Mouse (Mus musculus) testis, postnatal 14 days (tissue): ENCODE data around the gene Pmvk.
"Not testable (repeated sequence)": the region's sequence is repeated elsewhere in the genome, so short reads cannot be mapped to it uniquely, and the experiment has no call there.

Experiments
- DNase-seq: peaks from one replicate; pipeline ENCODE4 v3.0.0; 2021; ENCODE audit warnings: low spot score

Pmvk gene

DNA sequence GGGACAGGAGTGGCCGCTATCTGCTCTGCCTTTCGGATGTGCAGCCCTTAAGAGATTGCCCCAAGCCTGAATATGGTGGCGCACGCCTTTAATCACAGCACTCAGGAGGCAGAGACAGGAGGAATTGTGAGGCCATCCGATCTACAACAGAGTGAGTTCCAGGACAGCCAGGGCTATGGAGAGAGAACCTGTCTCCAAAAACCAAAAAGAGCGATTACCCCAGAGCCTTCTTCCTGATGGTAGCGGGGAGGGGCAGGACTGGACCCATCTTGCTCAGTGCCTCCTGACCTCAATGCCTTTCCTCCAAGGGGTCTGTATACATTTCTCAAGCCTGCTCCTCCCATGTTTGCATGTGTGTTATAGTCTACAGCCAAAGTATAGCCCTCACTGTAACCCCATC lies 25.3 kb upstream of the Pmvk start:
- not testable (repeated sequence) for DNase-seq

DNA sequence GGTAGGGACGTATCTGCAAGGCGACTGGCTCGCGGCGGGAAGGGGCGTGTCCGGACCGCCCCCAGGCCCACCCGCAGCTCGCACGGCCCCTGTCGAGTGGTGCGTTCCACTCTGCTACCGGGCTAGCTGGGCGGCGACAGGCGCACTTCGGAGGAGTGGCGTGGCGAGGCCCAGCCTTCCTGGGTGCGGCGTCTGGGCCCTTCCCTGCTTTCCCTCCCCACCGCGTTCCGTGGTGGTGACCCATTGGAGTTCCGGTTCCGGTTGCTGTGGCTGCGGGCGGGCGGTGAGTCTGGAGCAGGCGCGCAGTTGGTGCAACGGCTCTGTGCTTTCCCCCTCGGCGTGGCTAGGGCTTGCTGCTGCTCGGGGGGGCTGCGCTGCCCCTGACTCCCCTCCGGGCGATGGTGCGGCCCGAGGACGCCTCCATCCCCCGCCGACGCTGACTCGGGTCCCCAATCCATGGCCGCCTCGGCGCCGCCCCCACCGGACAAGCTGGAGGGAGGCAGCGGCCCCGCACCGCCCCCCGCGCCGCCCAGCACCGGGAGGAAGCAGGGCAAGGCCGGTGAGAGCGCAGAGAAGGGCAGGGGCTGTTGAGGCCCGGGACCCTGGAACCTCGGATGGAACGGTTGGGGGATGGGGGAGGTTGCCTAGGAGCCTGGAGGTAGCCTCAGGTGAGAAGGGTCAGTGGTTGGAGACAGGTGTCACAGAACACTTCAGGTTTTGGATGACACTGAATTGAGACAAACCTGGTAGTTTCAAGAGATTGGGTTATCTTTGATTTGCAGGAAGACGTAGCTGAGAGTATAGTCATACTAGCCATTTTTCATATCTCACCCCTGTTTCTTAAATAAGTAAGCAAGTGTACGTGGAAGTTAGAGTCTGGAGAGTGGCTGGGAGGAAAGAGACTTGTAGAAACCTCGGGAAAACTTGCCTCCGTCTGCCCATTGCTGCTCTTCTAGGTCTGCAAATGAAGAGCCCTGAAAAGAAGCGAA lies 23.9 kb upstream of the Pmvk start, which contains the start of gene Pygo2:
TSS of gene Pygo2 (plus strand) at position 44 of the 989 bp plus-strand sequence.
- peak; percentile 94 for DNase-seq

DNA sequence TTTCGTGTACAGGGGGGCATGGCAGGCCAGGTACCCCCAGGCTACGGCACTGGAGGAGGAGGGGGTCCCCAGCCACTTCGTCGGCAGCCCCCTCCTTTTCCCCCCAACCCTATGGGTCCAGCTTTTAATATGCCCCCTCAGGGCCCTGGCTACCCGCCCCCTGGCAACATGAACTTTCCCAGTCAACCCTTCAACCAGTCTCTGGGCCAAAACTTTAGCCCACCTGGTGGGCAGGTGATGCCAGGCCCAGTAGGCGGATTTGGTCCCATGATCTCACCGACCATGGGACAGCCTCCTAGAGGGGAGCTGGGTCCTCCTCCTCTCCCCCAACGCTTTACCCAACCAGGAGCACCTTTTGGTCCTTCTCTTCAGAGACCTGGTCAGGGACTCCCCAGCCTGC lies 21.7 kb upstream of the Pmvk start:
- DNase-seq, result no peak

DNA sequence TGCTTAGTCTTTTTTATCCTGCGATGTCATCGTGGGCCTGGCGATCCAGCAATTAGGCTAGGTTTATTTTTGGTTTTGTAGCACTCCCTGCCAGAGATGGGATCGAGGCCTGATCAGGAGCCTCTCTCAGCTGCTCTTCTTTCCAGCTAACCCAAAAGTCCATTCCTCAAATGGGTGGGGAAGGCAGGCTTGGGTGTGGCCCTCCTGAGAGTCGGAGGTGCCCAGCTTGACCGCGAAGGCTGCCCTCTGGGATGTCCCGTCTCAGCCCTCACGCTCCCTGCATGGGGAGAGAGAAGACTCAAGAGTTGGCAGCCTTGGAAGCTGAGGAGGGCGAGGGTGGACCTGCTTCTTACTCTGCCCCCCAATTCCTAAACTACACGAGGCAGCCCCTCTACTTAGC lies 19.8 kb upstream of the Pmvk start:
- DNase-seq, result no peak

DNA sequence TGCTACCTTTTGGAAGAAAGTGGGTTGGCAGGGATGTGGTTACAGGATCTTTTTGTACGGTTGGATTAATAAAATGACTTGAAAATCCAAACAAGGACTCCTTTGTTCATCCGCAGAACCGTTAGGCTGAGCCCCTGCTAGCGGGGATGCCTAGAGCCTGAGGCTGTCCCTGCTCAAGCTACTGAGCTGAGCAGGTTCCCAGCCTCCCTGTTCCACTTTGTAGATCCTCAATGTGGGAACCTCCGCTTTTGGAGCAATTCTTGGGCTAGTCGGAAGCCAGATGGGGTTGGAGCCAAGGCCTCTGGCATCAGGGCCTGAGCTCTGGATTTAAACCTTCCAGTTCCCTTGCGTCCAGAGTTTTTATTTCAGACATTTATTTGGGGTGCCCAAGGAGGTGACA lies 19.3 kb upstream of the Pmvk start:
- DNase-seq, result no peak

DNA sequence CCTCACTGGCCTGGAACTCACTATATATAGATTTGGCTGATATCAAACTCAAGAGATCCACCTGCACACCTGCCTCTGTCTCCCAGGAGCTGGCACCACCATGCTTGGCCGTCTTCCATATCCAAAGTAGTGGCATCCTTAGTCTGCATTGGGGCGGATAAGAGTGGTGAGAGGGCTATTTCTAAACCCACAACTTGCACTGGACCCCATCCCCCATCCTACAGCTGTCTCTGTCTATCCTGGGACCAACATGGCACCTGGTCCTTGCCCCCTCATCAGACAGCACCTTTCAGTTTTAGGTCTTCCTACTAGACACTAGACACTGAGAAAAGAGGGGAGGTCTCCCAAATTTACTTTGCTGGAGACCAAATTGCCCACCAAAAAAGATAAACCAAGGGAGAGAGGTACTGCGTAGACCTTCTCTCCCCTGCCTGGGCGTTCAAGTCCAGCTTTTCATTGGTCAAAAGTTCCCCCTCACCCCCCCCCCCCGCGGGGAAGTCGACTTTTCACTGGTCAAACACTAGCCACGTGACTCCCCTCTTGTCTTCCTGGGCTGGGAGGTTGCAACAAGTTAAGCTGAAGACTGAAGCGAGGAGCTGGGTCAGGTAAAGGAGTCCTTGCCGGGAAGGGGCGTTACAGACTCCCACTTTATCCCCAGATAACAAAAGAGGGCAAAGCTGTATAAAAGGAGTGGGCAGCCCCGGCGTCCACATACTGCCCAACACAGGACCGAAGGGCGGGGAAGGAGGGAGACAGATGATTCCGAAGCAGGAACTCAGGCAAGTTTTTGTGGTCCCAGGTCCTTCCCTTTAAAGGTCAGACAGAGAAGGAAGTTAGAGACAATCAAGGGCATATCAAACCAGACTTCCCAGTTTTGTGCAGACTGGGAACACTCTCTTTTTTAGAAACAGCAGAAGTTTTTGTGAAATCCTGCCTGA lies 17.9 kb upstream of the Pmvk start, which contains the start of gene Pbxip1:
TSS of gene Pbxip1 (plus strand) at position 531 of the 938 bp plus-strand sequence.
- peak; percentile 77 for DNase-seq

DNA sequence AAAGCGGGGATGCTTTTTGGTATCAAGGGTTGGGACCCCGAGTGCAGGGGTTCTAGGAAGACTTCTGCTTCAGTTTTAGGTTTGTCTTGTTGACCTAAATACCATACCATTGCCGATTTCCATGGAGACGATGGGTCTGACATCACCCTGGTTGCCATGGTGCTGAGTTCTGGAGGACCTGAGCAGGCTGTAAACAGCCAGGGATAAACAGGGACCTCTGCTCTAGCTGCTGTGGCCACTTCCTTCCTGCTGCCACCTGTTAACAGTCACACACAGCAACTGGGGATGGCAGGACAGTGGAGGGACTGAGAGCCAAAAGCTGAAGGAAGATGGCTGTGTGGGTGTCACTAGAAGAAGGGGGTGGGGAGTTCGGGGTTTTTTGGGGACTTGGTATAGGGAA lies 17.1 kb upstream of the Pmvk start:
- DNase-seq, result no peak

DNA sequence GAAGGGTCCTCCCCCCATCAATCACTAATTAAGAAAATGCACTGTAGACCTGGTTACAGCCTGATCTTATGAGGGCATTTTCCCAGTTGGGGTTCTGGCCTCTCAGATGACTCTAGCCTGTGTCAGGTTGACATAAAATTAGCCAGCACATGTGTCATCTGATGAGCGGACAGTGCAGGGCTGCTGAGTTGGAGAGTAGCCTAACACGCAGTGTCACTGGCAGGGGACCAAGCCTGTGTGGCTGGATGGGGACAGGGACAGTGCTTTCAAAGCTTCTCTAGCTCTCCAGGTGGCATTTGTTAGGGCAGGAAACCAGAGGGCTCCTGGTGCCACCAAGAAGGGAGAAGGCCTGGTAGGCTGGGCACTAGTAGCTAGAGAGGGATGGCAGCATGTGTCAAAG lies 13.7 kb upstream of the Pmvk start:
- no peak for DNase-seq

DNA sequence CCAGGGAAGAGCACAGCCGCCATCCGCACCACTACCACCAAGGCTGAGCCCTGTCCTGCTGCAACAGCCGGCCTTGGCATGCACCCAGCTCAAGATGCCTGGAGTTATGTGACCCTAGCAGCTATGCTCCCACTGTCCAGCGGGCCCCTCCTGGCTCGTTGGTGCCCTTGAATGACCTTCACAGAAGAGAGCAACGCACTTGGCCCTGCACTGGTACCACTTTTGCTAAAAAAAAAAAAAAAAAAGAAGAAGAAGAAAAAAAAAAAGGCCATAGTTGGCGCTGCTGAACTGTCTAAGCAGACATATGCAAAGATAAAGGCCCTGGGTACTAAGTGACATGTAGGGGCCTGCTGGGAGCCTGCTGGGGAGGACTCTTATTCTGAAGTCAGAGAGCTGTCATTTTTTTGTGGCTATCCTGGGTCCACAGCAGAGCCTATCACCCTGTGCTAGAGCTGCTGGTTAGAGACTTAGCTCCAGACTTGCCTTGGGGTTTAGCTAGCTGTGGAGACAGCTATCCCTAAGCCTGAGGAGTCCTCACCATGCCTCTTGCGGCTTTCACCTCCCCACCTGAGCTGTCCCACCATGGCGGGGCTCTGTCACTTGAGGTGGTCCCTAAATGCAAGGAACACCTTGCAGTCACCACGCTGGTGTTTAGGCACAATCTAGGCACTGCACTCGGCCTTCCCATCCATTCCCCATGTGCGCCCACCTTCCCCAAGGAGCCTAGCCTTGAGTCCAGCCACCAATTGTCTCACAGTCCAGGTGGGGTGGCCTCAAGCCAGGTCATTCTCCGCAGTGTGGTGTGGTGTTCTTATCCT lies 5.4 kb upstream of the Pmvk start:
- DNase-seq, result no peak

DNA sequence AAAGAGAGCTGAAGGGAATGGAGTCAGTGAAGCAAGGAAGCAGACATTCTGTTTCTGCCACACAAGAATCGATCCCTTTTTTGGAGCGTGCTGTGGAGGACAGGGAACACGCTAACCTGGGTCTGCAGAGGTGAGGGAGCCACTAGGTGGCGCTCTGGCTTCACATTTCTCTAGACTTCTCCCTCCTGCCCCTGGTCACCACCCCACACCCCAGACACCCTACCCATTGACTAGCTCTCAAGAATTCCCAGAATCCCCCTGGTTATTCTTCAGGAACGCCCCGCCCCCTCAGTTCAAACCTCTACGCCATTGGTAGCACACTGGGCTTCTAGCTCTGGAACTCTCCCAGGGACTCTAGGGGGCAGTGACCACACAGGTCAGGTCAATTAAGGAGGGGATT lies 4.8 kb upstream of the Pmvk start:
- peak; percentile 73 for DNase-seq

DNA sequence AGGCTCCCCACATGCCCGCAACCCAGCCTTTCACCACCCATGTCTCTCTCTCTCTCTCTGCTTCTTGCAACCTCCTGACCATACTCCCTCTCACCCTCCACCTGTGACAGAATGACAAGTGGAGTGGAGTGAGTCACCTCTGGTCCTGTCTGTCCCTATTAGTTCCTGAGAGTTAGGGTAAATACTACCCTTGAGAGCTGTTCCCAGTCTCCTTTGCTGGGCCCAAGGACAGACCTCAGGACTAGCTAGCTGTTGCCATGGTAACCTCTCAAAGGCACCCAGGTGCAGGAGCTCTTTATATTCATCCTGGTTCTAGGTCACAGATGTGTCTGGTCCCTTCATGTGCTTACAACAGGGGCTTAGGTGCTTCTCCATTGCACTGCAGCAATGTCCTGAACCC lies 2.4 kb upstream of the Pmvk start:
- DNase-seq, result no peak

DNA sequence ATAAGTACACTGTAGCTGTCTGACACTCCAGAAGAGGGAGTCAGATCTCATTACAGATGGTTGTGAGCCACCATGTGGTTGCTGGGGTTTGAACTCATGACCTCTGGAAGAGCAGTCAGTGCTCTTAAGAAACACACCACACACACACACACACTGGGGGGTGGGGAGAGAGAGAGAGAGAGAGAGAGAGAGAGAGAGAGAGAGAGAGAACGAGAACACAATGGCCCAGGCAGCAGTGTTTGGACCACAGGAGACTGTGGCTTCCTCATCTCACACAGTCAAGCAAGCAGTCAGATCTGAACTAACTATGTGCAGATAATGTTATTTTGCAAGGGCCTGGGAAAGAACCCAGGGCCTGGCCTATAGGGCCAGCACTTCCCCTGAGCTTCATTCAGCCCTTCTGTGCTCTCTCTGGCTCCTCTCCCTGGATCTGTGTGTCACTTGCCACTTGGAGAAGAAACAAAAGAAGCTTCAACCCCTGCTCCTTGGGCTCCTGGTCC lies 1.5 kb downstream of the Pmvk start:
- DNase-seq, result no peak

DNA sequence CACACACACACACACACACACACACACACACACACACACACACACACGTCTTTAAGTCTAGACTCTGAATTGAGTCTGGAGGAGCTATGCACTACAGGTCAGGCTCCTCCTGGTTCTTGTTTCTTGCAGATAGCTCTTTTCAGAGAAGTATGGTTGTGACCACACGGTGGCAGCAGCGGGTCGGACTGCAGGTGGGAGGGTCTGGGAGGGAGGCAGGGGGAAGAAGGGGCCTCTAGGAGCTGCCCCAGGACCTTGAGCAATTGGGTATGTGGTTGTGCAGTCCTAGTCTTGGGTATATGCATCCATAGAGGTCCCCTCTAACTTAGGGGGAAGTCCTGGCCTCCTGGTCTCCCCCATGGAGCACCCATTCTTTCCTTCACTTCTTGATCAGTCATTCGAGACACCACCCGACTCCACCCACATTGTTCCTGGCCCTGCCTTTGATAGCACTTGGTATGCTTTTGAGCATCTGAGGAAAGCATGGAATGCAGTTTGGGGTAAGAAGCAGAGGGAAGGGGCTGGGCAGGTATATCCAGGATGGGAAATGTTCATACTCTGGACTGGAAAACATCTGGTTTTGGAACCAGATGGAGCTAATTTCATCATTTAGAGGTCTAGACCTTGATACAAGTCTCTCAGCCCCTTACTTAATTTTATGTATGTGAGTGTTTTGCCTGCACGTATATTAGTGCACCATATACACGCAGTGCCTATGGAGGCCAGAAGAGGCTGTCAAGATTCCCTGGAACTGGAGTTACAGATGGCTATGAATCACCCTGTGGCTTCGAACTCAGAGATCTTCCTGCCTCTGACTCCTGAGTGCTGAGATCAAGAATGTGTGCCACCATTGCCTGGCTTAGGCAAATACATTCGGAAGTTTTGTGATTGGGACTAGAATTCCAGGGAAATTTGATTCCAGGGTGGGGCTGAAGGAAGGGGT lies 2.7 kb downstream of the Pmvk start:
- no peak for DNase-seq

DNA sequence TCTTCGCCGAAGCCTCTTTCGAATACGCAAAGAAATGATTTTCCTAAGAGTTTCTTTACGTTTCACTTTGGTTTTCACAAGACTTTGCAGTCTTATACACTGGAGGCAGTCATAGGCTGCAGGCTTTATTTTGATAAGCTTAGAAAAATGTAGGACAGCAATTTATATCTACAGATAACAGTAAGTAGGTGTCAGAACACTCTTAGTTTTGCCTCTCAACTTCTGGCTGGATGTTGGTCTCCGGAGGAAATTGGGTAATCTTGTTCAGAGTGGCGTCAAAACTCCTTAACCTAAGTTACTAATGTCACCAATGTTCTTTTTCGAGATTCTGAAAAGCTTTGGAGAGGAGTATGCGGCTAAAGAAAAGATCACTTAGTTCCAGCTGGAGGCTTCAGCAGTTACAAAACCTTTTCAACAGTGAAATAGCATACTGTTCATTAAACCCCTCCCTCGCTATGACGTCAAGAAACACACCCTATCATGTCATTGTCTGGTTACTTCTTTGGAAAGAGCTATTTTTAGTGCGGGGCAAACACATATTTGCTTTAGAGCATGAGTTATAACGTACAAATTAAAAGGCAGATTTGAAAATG lies 4.1 kb downstream of the Pmvk start:
- DNase-seq, result no peak

DNA sequence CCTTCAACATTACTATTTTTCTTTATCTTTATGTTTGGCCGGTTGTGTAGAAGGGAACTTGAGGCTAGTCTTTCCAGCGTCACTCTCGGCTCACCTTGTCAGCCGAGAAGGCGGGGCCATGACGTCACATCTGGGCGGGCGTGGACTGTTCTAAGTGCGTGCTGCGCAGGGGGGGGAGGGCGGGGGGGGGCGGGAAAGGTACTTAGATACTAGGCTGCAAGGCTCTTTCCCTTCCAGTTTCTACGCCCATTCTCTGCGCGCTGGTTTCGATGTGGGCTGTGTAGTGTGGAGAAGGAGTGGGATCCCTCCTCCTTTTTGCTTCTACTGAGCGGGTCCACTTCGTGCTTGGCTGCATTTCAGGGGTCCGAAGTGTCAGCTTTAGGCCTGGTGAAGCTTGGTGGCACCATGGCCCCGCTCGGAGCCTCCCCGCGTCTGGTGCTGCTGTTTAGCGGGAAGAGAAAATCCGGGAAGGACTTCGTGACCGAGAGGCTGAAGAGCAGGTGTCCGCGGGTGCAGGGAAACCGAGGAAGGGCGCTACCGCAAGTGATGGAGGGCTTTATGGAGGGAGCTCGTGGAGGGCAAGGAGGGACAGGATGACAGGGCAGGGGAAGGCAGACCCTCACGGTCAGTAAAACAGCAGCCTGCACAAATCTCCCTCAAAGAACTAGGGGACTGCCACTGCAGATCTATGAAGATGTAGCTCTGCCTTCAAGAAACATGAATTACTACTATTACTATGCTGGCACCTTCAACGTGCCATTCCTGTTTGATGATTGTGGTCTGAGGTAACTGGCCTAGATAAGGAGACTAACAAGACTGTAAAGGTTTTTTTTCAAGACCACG lies 4.8 kb downstream of the Pmvk start:
- DNase-seq, result peak; percentile 86

DNA sequence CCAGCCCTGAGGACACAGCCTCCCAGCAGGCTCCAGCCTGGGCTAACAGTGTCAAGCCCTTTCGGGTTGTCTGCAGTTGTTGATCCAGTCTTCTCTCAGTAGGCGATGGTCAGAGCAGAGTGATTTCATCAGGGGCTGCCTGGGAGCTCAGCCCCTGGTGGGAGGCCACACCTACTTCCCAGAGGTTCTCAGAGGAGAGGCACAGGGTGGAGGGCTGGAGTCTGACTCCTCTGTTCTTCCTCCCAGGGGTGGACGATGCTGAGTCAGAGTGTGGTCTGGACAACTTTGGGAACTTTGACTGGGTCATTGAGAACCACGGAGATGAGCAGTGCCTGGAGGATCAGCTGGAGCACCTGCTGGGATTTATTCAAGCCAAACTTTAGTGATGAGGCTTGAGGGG lies 13.9 kb downstream of the Pmvk start:
- no peak for DNase-seq

DNA sequence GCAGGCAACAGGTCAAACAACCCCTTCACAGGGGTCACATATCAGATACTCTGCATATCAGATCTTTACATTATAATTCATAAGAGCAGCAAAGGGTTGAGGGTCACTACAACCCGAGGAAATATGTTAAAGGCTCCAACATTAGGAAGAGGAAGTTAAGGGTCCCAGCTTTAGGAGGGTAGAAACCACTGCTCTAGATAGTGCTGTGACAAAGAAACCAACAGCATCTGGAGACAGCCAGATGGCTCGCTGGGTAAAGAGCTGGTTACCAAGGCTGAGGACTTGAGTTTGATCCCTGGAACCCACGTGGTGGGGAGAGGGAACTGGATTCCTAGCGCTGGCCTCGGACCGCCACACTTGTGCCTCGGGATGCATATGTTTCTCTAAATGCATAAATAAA lies 17.9 kb downstream of the Pmvk start:
- DNase-seq, result no peak

DNA sequence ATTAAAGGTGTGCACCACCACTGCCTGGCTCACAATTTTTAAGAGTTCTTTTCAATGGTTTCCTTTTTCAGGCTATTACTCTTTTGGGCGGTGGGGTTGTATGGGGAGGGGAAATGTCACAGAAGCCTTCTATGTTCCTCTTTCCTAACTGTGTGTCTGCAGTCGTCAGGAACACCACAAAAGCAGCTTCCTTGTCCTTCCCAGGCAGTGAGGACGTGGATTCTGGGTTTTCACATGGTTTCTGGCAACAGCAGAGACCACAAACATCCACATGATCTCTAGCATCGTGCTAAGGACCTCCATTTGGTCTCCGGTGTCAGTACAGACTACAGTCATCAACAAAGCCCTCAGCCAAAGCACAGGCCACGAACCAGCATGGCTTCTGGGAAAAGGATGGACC lies 19.5 kb downstream of the Pmvk start:
- DNase-seq, result no peak

DNA sequence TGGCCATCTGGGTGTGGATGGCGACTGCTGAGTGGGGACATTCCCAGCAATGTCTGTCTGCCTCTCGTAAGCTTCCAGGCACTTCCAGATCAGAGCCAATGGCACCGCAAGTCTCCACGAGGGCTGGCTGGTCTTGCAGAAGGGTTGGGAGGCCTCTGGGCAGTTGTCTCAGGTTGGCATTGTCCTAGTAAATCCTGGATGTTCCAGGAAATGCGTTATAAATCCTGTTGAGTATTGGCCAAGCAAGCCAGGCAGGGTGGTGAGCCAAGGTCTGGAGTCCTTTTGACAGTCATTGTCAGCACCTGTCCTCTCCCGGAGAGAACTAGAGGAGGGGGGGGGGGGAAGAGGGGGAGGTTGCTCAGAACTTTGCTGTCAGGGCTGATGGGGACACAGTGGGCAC lies 24.7 kb downstream of the Pmvk start:
- no peak for DNase-seq
